Mouse (Mus musculus) spleen, adult 2 months (tissue): ENCODE data around the gene Adprm. TPM values are rescaled to one million over a fixed set of nuclear protein-coding genes. Genes with fewer than 3 reads are reported as not detected.
"Not testable (repeated sequence)": the region's sequence is repeated elsewhere in the genome, so short reads cannot be mapped to it uniquely, and the experiment has no call there.

ENCODE experiments used
- DNase-seq, 2 experiments: peaks; one replicate each; pipeline versions ENCODE4 v3.0.0 to v3.0.0-alpha.2; 2012 to 2021; ENCODE audit warnings: low spot score in 2 of 2, low read depth in 1 of 2
- H3K27ac ChIP-seq: fragments of 200-500 bp; 2 replicates; pipeline ENCODE4 v1.5.1; 2012; ENCODE audit warnings: low read length, inconsistent platforms; ENCODE audit not compliant: insufficient read depth
- H3K27me3 ChIP-seq: fragments of 200-500 bp; 2 replicates; pipeline ENCODE4 v1.6.1; 2012; ENCODE audit warnings: mild to moderate bottlenecking, moderate library complexity, low read length, inconsistent platforms; ENCODE audit not compliant: control insufficient read depth, insufficient read depth
- H3K36me3 ChIP-seq: fragments of 200-500 bp; 2 replicates; pipeline ENCODE4 v1.6.1; 2012; ENCODE audit warnings: mild to moderate bottlenecking, low read length, inconsistent platforms; ENCODE audit not compliant: control insufficient read depth, insufficient read depth
- H3K4me1 ChIP-seq: fragments of 200-500 bp; 2 replicates; pipeline ENCODE4 v1.6.1; 2011; ENCODE audit warnings: inconsistent platforms; ENCODE audit not compliant: control insufficient read depth, insufficient read depth, insufficient read length
- H3K4me3 ChIP-seq: fragments of 200-500 bp; 2 replicates; pipeline ENCODE4 v1.5.1; 2011; ENCODE audit warnings: mild to moderate bottlenecking, inconsistent platforms; ENCODE audit not compliant: insufficient read depth, insufficient read length; ENCODE audit errors: extremely low read depth
- CTCF ChIP-seq: fragments of 200-500 bp; IDR thresholded peaks from 2 replicates; pipeline ENCODE4 v1.5.1; 2011; ENCODE audit warnings: mild to moderate bottlenecking, inconsistent platforms; ENCODE audit not compliant: insufficient read depth, insufficient read length, insufficient replicate concordance; ENCODE audit errors: extremely low read depth
- POLR2A ChIP-seq: fragments of 200-500 bp; IDR thresholded peaks from 2 replicates; pipeline ENCODE4 v1.6.1; 2011; ENCODE audit warnings: low read depth, low read length, inconsistent platforms
- WGBS: fragments of 180-500 bp; shearing (Covaris S2); methylation state at CpG from one replicate; pipeline ENCODE4 v1.1.7; 2018; 5-methylcytosine and 5-hydroxymethylcytosine counted together
- polyA plus RNA-seq: library from polyadenylated mRNA; depleted of rRNA; stranded (reverse); fragments of >200 nt; gene quantifications from 2 replicates; pipeline ENCODE4 v1.2.3, GENCODE M21; 2012

Gene Adprm
- polyA plus RNA-seq, 1 experiment: 7.4 TPM

DNA sequence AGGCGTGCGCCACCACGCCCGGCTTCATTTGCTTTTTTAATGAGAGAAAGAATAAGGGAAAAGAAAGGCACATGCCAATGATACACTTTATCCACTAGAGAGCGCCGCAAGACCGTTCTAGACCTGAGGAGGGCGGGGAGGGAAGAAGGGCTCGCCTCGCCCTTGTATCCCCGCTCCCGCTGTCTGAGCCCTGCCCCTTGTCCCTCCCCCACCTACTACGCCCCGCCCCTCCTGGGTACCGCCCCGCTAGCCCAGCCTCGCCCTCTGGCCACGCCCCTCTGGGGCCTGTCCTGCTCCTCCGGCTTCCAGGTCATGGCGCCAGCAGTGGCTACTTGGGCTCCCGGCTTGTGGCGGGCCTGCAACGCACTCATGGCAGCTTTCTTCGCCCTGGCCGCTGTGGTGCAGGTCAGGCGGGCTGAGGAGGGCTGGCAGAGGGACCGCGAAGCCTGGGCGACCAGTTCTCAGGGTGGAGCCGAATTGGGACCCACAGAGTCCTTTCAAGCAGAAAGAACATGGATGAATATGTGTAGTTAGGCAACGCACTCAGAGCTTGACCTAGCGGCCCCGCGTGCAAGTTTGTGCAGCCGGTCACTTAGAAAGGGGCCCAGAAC lies 27.4 kb downstream of the Adprm start, which contains the start of gene Tmem220:
TSS of gene Tmem220 (plus strand) at position 288 of the 611 bp plus-strand sequence.
- DNase-seq: peak; percentile 86 to 90
- H3K27ac ChIP-seq: no peak within 1 kb of the TSS
- H3K4me1 ChIP-seq: peaks cover 2% of the 10 kb centered on the region; the same call in 1 of the 2 replicates
- TF ChIP-seq CTCF: peak; percentile 80
- TF ChIP-seq POLR2A: no peak
- H3K27me3 ChIP-seq: no peaks in the 10 kb centered on the region
- H3K36me3 ChIP-seq: no peaks in the 10 kb centered on the region
- peak within 1 kb of the TSS; percentile 57 for H3K4me3 ChIP-seq
- 2% methylated on average over 34 of the region's 35 CpGs for WGBS

- H3K36me3 ChIP-seq: no peaks in the 10 kb centered on the region
- 54% methylated on average over 6 of the region's 6 CpGs for WGBS
- TF ChIP-seq CTCF (no peak), POLR2A (no peak)
- H3K4me1 ChIP-seq: peaks cover 2% of the 10 kb centered on the region; the same call in 1 of the 2 replicates
- no peaks in the 10 kb centered on the region for H3K27me3 ChIP-seq
- DNase-seq: no peak
- H3K27ac ChIP-seq: no peak overlapping the region
- H3K4me3 ChIP-seq: no peak overlapping the region
These were observed 28.5 kb downstream of the Adprm start for GRCm38 (mm10) chr11:67023802-67024340.

- not testable (repeated sequence) for H3K4me1 ChIP-seq, DNase-seq, H3K27me3 ChIP-seq, H3K27ac ChIP-seq, H3K4me3 ChIP-seq, H3K36me3 ChIP-seq
- WGBS: 63% methylated on average over 1 of the region's 1 CpGs
These were observed 29.2 kb downstream of the Adprm start for GRCm38 (mm10) chr11:67023191-67023590.

DNA sequence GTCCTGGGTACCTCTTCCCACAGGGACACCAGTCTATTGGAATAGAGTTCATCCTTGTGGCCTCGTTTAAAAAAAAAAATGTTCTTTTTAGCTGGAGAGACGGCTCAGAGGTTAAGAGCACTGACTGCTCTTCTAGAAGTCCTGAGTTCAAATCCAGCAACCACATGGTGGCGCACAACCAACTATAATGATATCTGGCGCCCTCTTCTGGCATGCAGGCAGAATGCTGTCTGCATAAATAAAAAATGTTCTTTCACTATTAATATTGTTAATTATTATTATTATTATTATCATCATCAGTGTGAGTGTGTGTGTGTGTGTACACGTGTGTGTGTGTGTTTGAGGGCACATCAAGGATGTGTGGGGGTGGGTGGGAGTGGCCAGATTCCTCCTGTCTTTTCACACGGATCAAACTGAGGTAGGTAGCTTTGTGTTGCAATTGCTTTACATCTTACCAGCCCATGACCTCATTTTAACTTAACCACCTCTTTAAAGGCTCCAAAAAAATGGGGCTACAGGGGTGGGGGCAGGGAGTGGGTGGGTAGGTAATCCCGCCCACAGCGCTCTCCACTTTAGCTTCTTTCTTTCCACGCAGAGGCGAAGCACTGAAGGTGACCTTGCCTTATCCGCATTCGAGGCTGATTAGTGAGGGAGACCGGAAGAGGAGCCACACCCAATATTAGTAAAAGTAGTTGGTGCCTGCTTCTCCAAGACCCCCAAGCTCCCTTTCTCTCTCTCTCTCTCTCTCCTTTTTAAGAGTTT lies 29.9 kb downstream of the Adprm start:
- H3K36me3 ChIP-seq: no peaks in the 10 kb centered on the region
- H3K27me3 ChIP-seq: no peaks in the 10 kb centered on the region
- no peak overlapping the region for H3K27ac ChIP-seq
- H3K4me3 ChIP-seq: no peak overlapping the region
- WGBS: 82% methylated on average over 13 of the region's 13 CpGs
- TF ChIP-seq POLR2A: no peak
- no peak for TF ChIP-seq CTCF
- no peak for DNase-seq
- H3K4me1 ChIP-seq: peaks cover 2% of the 10 kb centered on the region; the same call in 1 of the 2 replicates

GRCm38 (mm10) chr11:67020948-67021347 lies 31.4 kb downstream of the Adprm start:
- Histone ChIP-seq H3K4me3 (no peak overlapping the region), H3K4me1 (peaks cover 2% of the 10 kb centered on the region; the same call in 1 of the 2 replicates), H3K27me3 (no peaks in the 10 kb centered on the region), H3K36me3 (no peaks in the 10 kb centered on the region), H3K27ac (no peak overlapping the region)
- WGBS: 11% methylated on average over 12 of the region's 12 CpGs
- peak; percentile 34 to 50 for DNase-seq
- TF ChIP-seq POLR2A (no peak), CTCF (peak; percentile 39; the same call in 1 of the 2 replicates)

DNA sequence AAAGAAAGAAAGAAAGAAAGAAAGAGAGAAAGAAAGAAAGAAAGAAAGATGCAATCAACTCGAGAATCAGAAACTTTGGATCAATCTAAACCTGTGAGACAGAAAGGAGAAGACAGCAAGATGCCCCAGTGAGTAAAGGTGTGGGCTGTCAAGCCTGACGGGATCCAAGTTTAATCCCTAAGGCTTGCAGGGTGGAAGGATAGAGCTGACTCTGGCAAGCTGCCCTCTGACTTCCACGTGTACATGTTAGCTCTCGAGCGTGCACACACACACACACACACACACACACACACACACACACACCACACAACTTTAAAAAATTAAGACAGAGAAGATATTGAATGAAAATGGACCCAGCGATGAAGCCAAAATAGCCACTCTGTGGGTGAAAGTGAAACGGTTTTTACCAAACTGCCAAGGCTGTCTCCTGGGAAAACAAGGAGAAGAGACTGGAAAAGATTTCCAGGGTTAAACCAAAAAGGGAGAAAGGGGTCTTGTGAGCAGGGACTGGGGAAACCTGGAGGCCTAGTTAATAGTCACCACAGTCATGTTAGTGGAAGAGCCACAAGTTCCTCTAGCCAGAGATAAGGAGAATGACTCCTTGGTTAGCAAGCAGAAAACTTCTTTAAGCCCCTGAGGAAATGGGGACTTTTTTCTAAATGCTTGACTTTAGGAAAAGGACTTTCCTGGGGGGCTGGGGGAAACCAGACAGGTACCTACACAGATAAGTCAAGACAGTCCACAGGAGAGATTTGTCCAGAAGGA lies 32.5 kb downstream of the Adprm start:
- no peak overlapping the region for H3K4me3 ChIP-seq
- H3K27ac ChIP-seq: no peak overlapping the region
- DNase-seq: no peak
- WGBS: 62% methylated on average over 7 of the region's 7 CpGs
- H3K4me1 ChIP-seq: no peaks in the 10 kb centered on the region; the same call in 1 of the 2 replicates
- no peaks in the 10 kb centered on the region for H3K27me3 ChIP-seq
- no peaks in the 10 kb centered on the region for H3K36me3 ChIP-seq
- TF ChIP-seq POLR2A (no peak), CTCF (no peak)
